Mouse (Mus musculus) 3T3-L1 (cell line): ENCODE results near the gene Mettl16.

Experiments
- DNase-seq: peaks from one replicate; pipeline ENCODE4 v3.0.0-alpha.2; 2015; ENCODE audit warnings: low read depth, low spot score

Gene Mettl16

GRCm38 (mm10) chr11:74770595-74771207, at the start of gene Mettl16:
Mettl16 (plus strand) TSS chr11:74770830.
- DNase-seq: peak; percentile 99

GRCm38 (mm10) chr11:74721141-74721540, 49.5 kb upstream of the Mettl16 start:
- DNase-seq: no peak

GRCm38 (mm10) chr11:74721971-74722370, 48.7 kb upstream of the Mettl16 start:
- DNase-seq: no peak

GRCm38 (mm10) chr11:74723357-74724234, 47.0 kb upstream of the Mettl16 start:
- peak; percentile 82 for DNase-seq

- DNase-seq: peak; percentile 84
Observed at GRCm38 (mm10) chr11:74724235-74724791, 46.3 kb upstream of the Mettl16 start, which contains the start of gene Pafah1b1. Pafah1b1 (minus strand) TSS chr11:74724670.

GRCm38 (mm10) chr11:74725181-74725580, 45.4 kb upstream of the Mettl16 start:
- peak; percentile 22 for DNase-seq

- DNase-seq: no peak
Observed at GRCm38 (mm10) chr11:74734917-74735316, 35.7 kb upstream of the Mettl16 start.

GRCm38 (mm10) chr11:74737861-74738260, 32.8 kb upstream of the Mettl16 start:
- no peak for DNase-seq

- DNase-seq: no peak
Observed at GRCm38 (mm10) chr11:74748022-74748421, 22.6 kb upstream of the Mettl16 start.

- no peak for DNase-seq
Observed at GRCm38 (mm10) chr11:74749241-74749640, 21.4 kb upstream of the Mettl16 start.

GRCm38 (mm10) chr11:74750662-74751351, 19.8 kb upstream of the Mettl16 start:
- no peak for DNase-seq

GRCm38 (mm10) chr11:74751352-74752066, 19.1 kb upstream of the Mettl16 start:
- DNase-seq: no peak

GRCm38 (mm10) chr11:74756631-74757030, 14.0 kb upstream of the Mettl16 start:
- no peak for DNase-seq

- no peak for DNase-seq
Observed at GRCm38 (mm10) chr11:74761011-74761705, 9.5 kb upstream of the Mettl16 start.

GRCm38 (mm10) chr11:74763960-74764625, 6.5 kb upstream of the Mettl16 start:
- peak; percentile 52 for DNase-seq

- no peak for DNase-seq
Observed at GRCm38 (mm10) chr11:74767469-74767868, 3.2 kb upstream of the Mettl16 start.

GRCm38 (mm10) chr11:74768045-74768444, 2.6 kb upstream of the Mettl16 start:
- peak; percentile 46 for DNase-seq

GRCm38 (mm10) chr11:74770037-74770436, 593 bp upstream of the Mettl16 start:
- no peak for DNase-seq

GRCm38 (mm10) chr11:74771234-74771633, 604 bp downstream of the Mettl16 start:
- peak; percentile 54 for DNase-seq

GRCm38 (mm10) chr11:74771650-74772049, 1.0 kb downstream of the Mettl16 start:
- peak; percentile 21 for DNase-seq
